Mouse (Mus musculus): ENCODE measurements at regions not wholly inside any gene's neighbourhood (a gene's known extent, or its start where the extent isn't known, plus 50 kb on each side); places are given as distances from the start of the nearest gene placed in this dataset.
A peak's percentile ranks its signal among the peaks of the same experiment; 100 is the strongest.

- Histone ChIP-seq H3K9ac (replicated peaks) (no peak overlapping the region), H3K4me2 (ENCODE audit: low read depth) (no peak overlapping the region), H3K36me3 (replicated peaks; ENCODE audit: control insufficient read depth, insufficient read depth, low read depth) (no peaks in the 10 kb centered on the region), H3K27ac (no peak overlapping the region), H3K4me3 (ENCODE audit: insufficient read depth in 1 of 2, low read depth in 2 of 2, low read length in 2 of 2) (no peak overlapping the region), H3K27me3 (ENCODE audit: control insufficient read depth, insufficient read depth, low read length) (no peaks in the 10 kb centered on the region), H3K9me3 (ENCODE audit: control insufficient read depth, low read length) (no peaks in the 10 kb centered on the region), H3K4me1 (replicated peaks; ENCODE audit: control insufficient read depth in 2 of 2, insufficient read depth in 2 of 2, low read length in 1 of 2) (peaks cover 0 to 18% of the 10 kb centered on the region in 2 experiments; a peak in 3 of 4 replicates)
- TF ChIP-seq EP300 (IDR thresholded peaks at IDR 0.05; ENCODE audit: low read depth) (no peak), CTCF (IDR thresholded peaks at IDR 0.05; ENCODE audit: low read depth) (no peak)
- DNase-seq (ENCODE audit: low read depth in 3 of 3, low spot score in 3 of 3) = peak in 1 of 3 experiments; percentile 20
- WGBS (ENCODE audit: insufficient replicate concordance) = 13% methylated on average over 5 of the region's 5 CpGs
- no peak for ATAC-seq (ENCODE audit: insufficient read depth)
Observed at GRCm38 (mm10) chr2:128296897-128297296, 171.1 kb downstream of the Bcl2l11 start.

GRCm38 (mm10) chr2:128297821-128298220, 172.0 kb downstream of the Bcl2l11 start:
- Histone ChIP-seq H3K36me3 (replicated peaks; ENCODE audit: control insufficient read depth, insufficient read depth, low read depth) (no peaks in the 10 kb centered on the region), H3K27me3 (ENCODE audit: control insufficient read depth, insufficient read depth, low read length) (no peaks in the 10 kb centered on the region), H3K9me3 (ENCODE audit: control insufficient read depth, low read length) (no peaks in the 10 kb centered on the region), H3K4me3 (ENCODE audit: insufficient read depth in 1 of 2, low read depth in 2 of 2, low read length in 2 of 2) (no peak overlapping the region), H3K27ac (no peak overlapping the region), H3K4me1 (replicated peaks; ENCODE audit: control insufficient read depth in 2 of 2, insufficient read depth in 2 of 2, low read length in 1 of 2) (peaks cover 0 to 20% of the 10 kb centered on the region in 2 experiments; a peak in 3 of 4 replicates), H3K9ac (replicated peaks) (no peak overlapping the region), H3K4me2 (ENCODE audit: low read depth) (no peak overlapping the region)
- 51% methylated on average over 5 of the region's 5 CpGs for WGBS (ENCODE audit: insufficient replicate concordance)
- DNase-seq (ENCODE audit: low read depth in 3 of 3, low spot score in 3 of 3) (no peak), ATAC-seq (ENCODE audit: insufficient read depth) (no peak)
- TF ChIP-seq EP300 (IDR thresholded peaks at IDR 0.05; ENCODE audit: low read depth) (no peak), CTCF (IDR thresholded peaks at IDR 0.05; ENCODE audit: low read depth) (no peak)

GRCm38 (mm10) chr2:128298996-128299395, 173.2 kb downstream of the Bcl2l11 start:
- 72% methylated on average over 8 of the region's 8 CpGs for WGBS (ENCODE audit: insufficient replicate concordance)
- H3K4me1 ChIP-seq (replicated peaks; ENCODE audit: control insufficient read depth in 2 of 2, insufficient read depth in 2 of 2, low read length in 1 of 2) = peaks cover 0 to 20% of the 10 kb centered on the region in 2 experiments; a peak in 3 of 4 replicates
- DNase-seq (ENCODE audit: low read depth in 3 of 3, low spot score in 3 of 3) = no peak
- ATAC-seq (ENCODE audit: insufficient read depth) = no peak
- no peak overlapping the region for H3K4me2 ChIP-seq (ENCODE audit: low read depth)
- no peaks in the 10 kb centered on the region for H3K9me3 ChIP-seq (ENCODE audit: control insufficient read depth, low read length)
- no peak overlapping the region for H3K4me3 ChIP-seq (ENCODE audit: insufficient read depth in 1 of 2, low read depth in 2 of 2, low read length in 2 of 2)
- no peak for TF ChIP-seq CTCF (IDR thresholded peaks at IDR 0.05; ENCODE audit: low read depth)
- no peak for TF ChIP-seq EP300 (IDR thresholded peaks at IDR 0.05; ENCODE audit: low read depth)
- H3K9ac ChIP-seq (replicated peaks) = no peak overlapping the region
- H3K27ac ChIP-seq = no peak overlapping the region
- H3K27me3 ChIP-seq (ENCODE audit: control insufficient read depth, insufficient read depth, low read length) = no peaks in the 10 kb centered on the region
- H3K36me3 ChIP-seq (replicated peaks; ENCODE audit: control insufficient read depth, insufficient read depth, low read depth) = no peaks in the 10 kb centered on the region

GRCm38 (mm10) chr2:128301709-128302108, 175.9 kb downstream of the Bcl2l11 start:
- ATAC-seq (ENCODE audit: insufficient read depth) = no peak
- WGBS (ENCODE audit: insufficient replicate concordance) = 23% methylated on average over 8 of the region's 8 CpGs

GRCm38 (mm10) chr2:128304063-128304712, 178.3 kb downstream of the Bcl2l11 start:
- no peak for ATAC-seq (ENCODE audit: insufficient read depth)
- Histone ChIP-seq H3K36me3 (replicated peaks; ENCODE audit: control insufficient read depth, insufficient read depth, low read depth) (no peaks in the 10 kb centered on the region), H3K27me3 (ENCODE audit: control insufficient read depth, insufficient read depth, low read length) (no peaks in the 10 kb centered on the region), H3K4me1 (replicated peaks; ENCODE audit: control insufficient read depth in 2 of 2, insufficient read depth in 2 of 2, low read length in 1 of 2) (peaks cover 0 to 7% of the 10 kb centered on the region in 2 experiments; a peak in 2 of 4 replicates), H3K9ac (replicated peaks) (no peak overlapping the region), H3K4me2 (ENCODE audit: low read depth) (no peak overlapping the region), H3K9me3 (ENCODE audit: control insufficient read depth, low read length) (no peaks in the 10 kb centered on the region), H3K27ac (no peak overlapping the region), H3K4me3 (ENCODE audit: insufficient read depth in 1 of 2, low read depth in 2 of 2, low read length in 2 of 2) (no peak overlapping the region)
- TF ChIP-seq EP300 (IDR thresholded peaks at IDR 0.05; ENCODE audit: low read depth) = no peak
- TF ChIP-seq CTCF (IDR thresholded peaks at IDR 0.05; ENCODE audit: low read depth) = no peak
- DNase-seq (ENCODE audit: low read depth in 3 of 3, low spot score in 3 of 3) = no peak
- WGBS (ENCODE audit: insufficient replicate concordance) = 48% methylated on average over 12 of the region's 12 CpGs

More at GRCm38 (mm10) chr2:128301709-128302108, 175.9 kb downstream of the Bcl2l11 start:
- H3K27me3 ChIP-seq (ENCODE audit: control insufficient read depth, insufficient read depth, low read length) = no peaks in the 10 kb centered on the region
- H3K27ac ChIP-seq = no peak overlapping the region
- no peak overlapping the region for H3K4me3 ChIP-seq (ENCODE audit: insufficient read depth in 1 of 2, low read depth in 2 of 2, low read length in 2 of 2)
- H3K9me3 ChIP-seq (ENCODE audit: control insufficient read depth, low read length) = no peaks in the 10 kb centered on the region
- no peak overlapping the region for H3K9ac ChIP-seq (replicated peaks)
- no peak for DNase-seq (ENCODE audit: low read depth in 3 of 3, low spot score in 3 of 3)
- peaks cover 0 to 16% of the 10 kb centered on the region in 2 experiments; a peak in 3 of 4 replicates for H3K4me1 ChIP-seq (replicated peaks; ENCODE audit: control insufficient read depth in 2 of 2, insufficient read depth in 2 of 2, low read length in 1 of 2)
- H3K4me2 ChIP-seq (ENCODE audit: low read depth) = no peak overlapping the region
- no peaks in the 10 kb centered on the region for H3K36me3 ChIP-seq (replicated peaks; ENCODE audit: control insufficient read depth, insufficient read depth, low read depth)
- TF ChIP-seq EP300 (IDR thresholded peaks at IDR 0.05; ENCODE audit: low read depth) (no peak), CTCF (IDR thresholded peaks at IDR 0.05; ENCODE audit: low read depth) (no peak)

Measured in liver, embryonic 14.5 days (tissue).